Mouse (Mus musculus) cerebellum, postnatal 10 days (tissue): ENCODE measurements around the gene Ube2l3.
"Not testable (repeated sequence)": the region's sequence is repeated elsewhere in the genome, so short reads cannot be mapped to it uniquely, and the experiment has no call there.

Experiments used
- DNase-seq, 2 experiments: peaks; one replicate each; pipeline ENCODE4 v3.0.0; 2021; ENCODE audit warnings: mixed read lengths in 2 of 2

Gene Ube2l3

GRCm38 (mm10) chr16:17208389-17209361, 6.2 kb upstream of the Ube2l3 start, which contains the start of gene Rimbp3:
Gene Rimbp3, plus strand, starts transcription at chr16:17208603.
- DNase-seq: peak; percentile 93 to 95

- DNase-seq: peak in 1 of 2 experiments; percentile 57
Observed at GRCm38 (mm10) chr16:17204990-17205389, 2.5 kb upstream of the Ube2l3 start.

GRCm38 (mm10) chr16:17201977-17202376, 472 bp downstream of the Ube2l3 start:
- no peak for DNase-seq

- DNase-seq: peak; percentile 90 to 94
Observed at GRCm38 (mm10) chr16:17200953-17201707, 1.3 kb downstream of the Ube2l3 start.

GRCm38 (mm10) chr16:17200121-17200952, 2.1 kb downstream of the Ube2l3 start:
- DNase-seq: no peak

- DNase-seq: no peak
Observed at GRCm38 (mm10) chr16:17193823-17194222, 8.6 kb downstream of the Ube2l3 start.

GRCm38 (mm10) chr16:17185475-17185874, 17.0 kb downstream of the Ube2l3 start:
- no peak for DNase-seq

GRCm38 (mm10) chr16:17183003-17183402, 19.4 kb downstream of the Ube2l3 start:
- DNase-seq: no peak

- no peak for DNase-seq
Observed at GRCm38 (mm10) chr16:17182136-17182535, 20.3 kb downstream of the Ube2l3 start.

GRCm38 (mm10) chr16:17181382-17181781, 21.1 kb downstream of the Ube2l3 start:
- no peak for DNase-seq

GRCm38 (mm10) chr16:17179706-17180105, 22.7 kb downstream of the Ube2l3 start:
- no peak for DNase-seq

- no peak for DNase-seq
Observed at GRCm38 (mm10) chr16:17177623-17178170, 24.8 kb downstream of the Ube2l3 start.

GRCm38 (mm10) chr16:17175765-17176164, 26.7 kb downstream of the Ube2l3 start:
- no peak for DNase-seq

- no peak for DNase-seq
Observed at GRCm38 (mm10) chr16:17168049-17168448, 34.4 kb downstream of the Ube2l3 start.

GRCm38 (mm10) chr16:17167179-17167578, 35.3 kb downstream of the Ube2l3 start:
- no peak for DNase-seq

- DNase-seq: not testable (repeated sequence)
Observed at GRCm38 (mm10) chr16:17165478-17165877, 37.0 kb downstream of the Ube2l3 start.

- no peak for DNase-seq
Observed at GRCm38 (mm10) chr16:17154346-17154745, 48.1 kb downstream of the Ube2l3 start.

GRCm38 (mm10) chr16:17151874-17152273, 50.6 kb downstream of the Ube2l3 start:
- no peak for DNase-seq

- no peak for DNase-seq
Observed at GRCm38 (mm10) chr16:17150520-17151258, 51.8 kb downstream of the Ube2l3 start.

- DNase-seq: peak; percentile 34 to 51
Observed at GRCm38 (mm10) chr16:17148084-17148483, 54.4 kb downstream of the Ube2l3 start.

GRCm38 (mm10) chr16:17147391-17147929, 55.0 kb downstream of the Ube2l3 start:
- DNase-seq: peak; percentile 36 to 53
